Mouse (Mus musculus) bone marrow, adult 2 months (tissue): ENCODE data around the gene Myo7a.

ENCODE experiments used
- CTCF ChIP-seq: fragments of 200-500 bp; IDR thresholded peaks from 2 replicates; pipeline ENCODE4 v1.5.1; 2011; ENCODE audit warnings: low read length, control low read depth; ENCODE audit not compliant: control insufficient read depth, insufficient read depth
- POLR2A ChIP-seq: fragments of 200-500 bp; IDR thresholded peaks from 2 replicates; pipeline ENCODE4 v1.6.1; 2011; ENCODE audit warnings: low read depth, mild to moderate bottlenecking, control low read depth, low read length, borderline replicate concordance; ENCODE audit not compliant: control insufficient read depth

GRCm38 (mm10) chr7:98082376-98082775 is 36.9 kb downstream of the Myo7a start:
- TF ChIP-seq CTCF (no peak), POLR2A (no peak)
